Mouse (Mus musculus): Measurements from ENCODE around the gene Sec24a. TPM values are rescaled to one million over a fixed set of nuclear protein-coding genes. Genes with fewer than 3 reads are reported as not detected.

Sec24a gene
- 10 to 100 TPM; 28.4 to 40.0 TPM for polyA plus RNA-seq (2017; shearing (Covaris generic))

DNA sequence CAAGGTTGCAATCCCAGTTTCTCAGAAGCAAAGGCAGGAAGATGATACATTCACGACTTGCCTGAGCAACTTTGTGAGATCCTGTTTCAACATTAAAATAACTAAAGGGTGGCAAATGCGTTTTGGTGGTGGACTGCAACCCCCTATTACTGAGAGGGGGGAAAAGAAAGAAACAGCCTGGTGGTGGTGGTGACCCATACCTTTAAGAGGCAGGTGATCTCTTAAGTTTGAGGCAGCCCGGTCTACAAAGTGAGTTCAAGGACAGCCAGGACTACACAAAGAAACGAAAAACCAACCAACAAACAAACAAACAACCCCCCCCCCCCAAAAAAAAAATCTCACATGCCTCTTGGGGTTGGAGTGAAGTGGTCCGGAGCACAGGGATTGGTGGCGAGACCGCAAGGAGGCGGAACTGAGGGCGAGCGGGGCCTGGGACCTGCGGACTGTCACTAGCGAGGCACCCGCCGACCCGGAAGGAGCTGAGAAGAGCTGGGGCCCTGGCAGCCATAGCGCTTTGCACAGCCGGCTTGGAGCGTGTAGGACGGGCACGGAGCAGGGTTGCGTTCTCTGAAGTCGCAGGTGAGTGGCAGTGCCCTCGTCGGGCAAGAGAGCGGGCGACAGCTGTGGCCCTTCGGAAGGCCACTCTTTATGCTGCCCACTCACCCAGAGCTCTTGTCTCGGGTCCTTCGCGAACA is at the start of gene Sec24a, which contains the start of gene Sar1b:
Gene Sec24a, minus strand, starts transcription at position 422 of the 695 bp plus-strand sequence.
Gene Sar1b, plus strand, starts transcription at position 475 of the 695 bp plus-strand sequence.

GRCm38 (mm10) chr11:51688330-51689328 is 74.8 kb downstream of the Sec24a start, which contains the start of gene 0610009B22Rik:
0610009B22Rik (minus strand) TSS chr11:51688874.

DNA sequence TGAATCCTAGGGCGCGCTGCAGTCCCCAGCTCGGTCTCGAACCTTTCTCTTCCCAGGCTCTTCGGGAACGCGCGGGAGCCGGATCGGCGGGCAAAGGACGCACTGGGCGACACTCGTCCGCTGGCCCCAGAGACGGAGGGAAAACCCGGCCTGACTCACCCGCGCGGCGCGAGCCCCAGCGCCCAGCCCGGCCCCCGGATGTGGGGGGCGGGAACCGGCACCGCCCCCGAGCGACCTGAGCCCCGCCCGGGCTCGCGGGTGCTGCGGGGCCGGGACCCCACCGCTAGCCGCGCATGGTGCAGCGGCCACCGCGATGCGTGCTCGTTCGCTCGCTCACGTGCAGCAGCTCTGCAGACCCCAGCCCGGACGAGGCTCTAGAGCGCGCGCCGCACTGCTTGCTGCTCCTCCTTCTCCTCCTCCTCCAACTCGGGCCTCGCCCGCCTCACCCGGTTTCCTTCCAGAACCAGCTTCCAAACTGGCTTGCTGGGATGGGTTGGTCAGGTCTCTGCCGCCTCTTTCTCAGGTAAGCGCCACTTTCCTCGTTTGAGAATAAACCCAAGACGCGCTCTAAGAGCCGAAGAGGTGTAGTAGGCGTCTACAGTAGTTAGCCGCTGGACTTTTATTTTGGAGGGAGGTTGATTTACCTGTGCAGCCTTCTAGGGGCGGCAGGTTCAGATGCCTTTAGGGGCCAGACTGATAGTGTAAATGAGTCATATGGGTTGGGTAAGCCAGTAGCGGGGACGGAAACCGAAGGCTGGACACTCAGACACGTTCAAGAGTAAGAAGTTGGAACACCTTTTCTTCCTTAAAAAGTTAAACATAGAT is 112.5 kb downstream of the Sec24a start, which contains the start of the genes N4bp3 and D930048N14Rik:
Gene N4bp3, minus strand, starts transcription at position 152 of the 825 bp plus-strand sequence.
Gene D930048N14Rik, plus strand, starts transcription at position 264 of the 825 bp plus-strand sequence.

Other genes starting within 250 kb of the Sec24a start
- gene Phykpl, start 178.9 kb downstream of the Sec24a start, polyA plus RNA-seq (2017; shearing (Covaris generic)): 10 to 100 TPM; 24.8 to 28.3 TPM
- gene Hnrnpab, start 156.8 kb downstream of the Sec24a start, polyA plus RNA-seq (2017; shearing (Covaris generic)): 100 to 1,000 TPM; 537 to 557 TPM
- gene Nhp2, start 143.9 kb downstream of the Sec24a start, polyA plus RNA-seq (2017; shearing (Covaris generic)): 100 to 1,000 TPM in 1 of 2 experiments, 10 to 100 TPM in 1; 99.3 to 126 TPM
- gene Rmnd5b, start 127.7 kb downstream of the Sec24a start, polyA plus RNA-seq (2017; shearing (Covaris generic)): 10 to 100 TPM; 90.2 to 92.9 TPM
- 10 to 100 TPM in 1 of 2 experiments, 1 to 10 TPM in 1; 3.6 to 10.5 TPM for gene N4bp3, start 112.8 kb downstream of the Sec24a start, polyA plus RNA-seq (2017; shearing (Covaris generic))
- 1 to 10 TPM in 1 of 2 experiments, under 1 TPM in 1; 0.69 to 2.3 TPM for gene D930048N14Rik, start 112.7 kb downstream of the Sec24a start, polyA plus RNA-seq (2017; shearing (Covaris generic))
- gene 0610009B22Rik, start 74.8 kb downstream of the Sec24a start, polyA plus RNA-seq (2017; shearing (Covaris generic)): 10 to 100 TPM; 14.8 to 17.9 TPM
- gene Sar1b, start 53 bp upstream of the Sec24a start, polyA plus RNA-seq (2017; shearing (Covaris generic)): 100 to 1,000 TPM; 114 to 153 TPM
- gene Jade2, start 94.0 kb upstream of the Sec24a start, polyA plus RNA-seq (2017; shearing (Covaris generic)): 1 to 10 TPM; 3.8 to 6.3 TPM
- gene Cdkn2aipnl, start 204.0 kb upstream of the Sec24a start, polyA plus RNA-seq (2017; shearing (Covaris generic)): 100 to 1,000 TPM; 125 to 137 TPM
- gene Ube2b, start 237.1 kb upstream of the Sec24a start, polyA plus RNA-seq (2017; shearing (Covaris generic)): 100 to 1,000 TPM; 278 to 341 TPM
- gene Cdkl3, start 240.6 kb upstream of the Sec24a start, polyA plus RNA-seq (2017; shearing (Covaris generic)): 1 to 10 TPM; 5.6 to 6.0 TPM